Mouse (Mus musculus) myocyte (in vitro differentiated cells): ENCODE results near the gene Nol4l.

Source experiments
- MYOG ChIP-seq, 3 experiments: IDR thresholded peaks; one replicate each; pipeline ENCODE4 v1.6.1; 2011; ENCODE audit warnings: control low read depth in 2 of 3, low read depth in 2 of 3, mild to moderate bottlenecking in 2 of 3; ENCODE audit not compliant: insufficient read length in 2 of 3, control insufficient read depth in 1 of 3, insufficient read depth in 1 of 3
- POLR2A ChIP-seq: IDR thresholded peaks from one replicate; pipeline ENCODE4 v1.6.1; 2011; ENCODE audit warnings: low read depth, mild to moderate bottlenecking, control low read depth, moderate library complexity; ENCODE audit not compliant: insufficient read length
- POLR2AphosphoS2 ChIP-seq: IDR thresholded peaks from one replicate; pipeline ENCODE4 v1.6.1; 2011; ENCODE audit warnings: low read depth, control low read depth; ENCODE audit not compliant: insufficient read length

DNA sequence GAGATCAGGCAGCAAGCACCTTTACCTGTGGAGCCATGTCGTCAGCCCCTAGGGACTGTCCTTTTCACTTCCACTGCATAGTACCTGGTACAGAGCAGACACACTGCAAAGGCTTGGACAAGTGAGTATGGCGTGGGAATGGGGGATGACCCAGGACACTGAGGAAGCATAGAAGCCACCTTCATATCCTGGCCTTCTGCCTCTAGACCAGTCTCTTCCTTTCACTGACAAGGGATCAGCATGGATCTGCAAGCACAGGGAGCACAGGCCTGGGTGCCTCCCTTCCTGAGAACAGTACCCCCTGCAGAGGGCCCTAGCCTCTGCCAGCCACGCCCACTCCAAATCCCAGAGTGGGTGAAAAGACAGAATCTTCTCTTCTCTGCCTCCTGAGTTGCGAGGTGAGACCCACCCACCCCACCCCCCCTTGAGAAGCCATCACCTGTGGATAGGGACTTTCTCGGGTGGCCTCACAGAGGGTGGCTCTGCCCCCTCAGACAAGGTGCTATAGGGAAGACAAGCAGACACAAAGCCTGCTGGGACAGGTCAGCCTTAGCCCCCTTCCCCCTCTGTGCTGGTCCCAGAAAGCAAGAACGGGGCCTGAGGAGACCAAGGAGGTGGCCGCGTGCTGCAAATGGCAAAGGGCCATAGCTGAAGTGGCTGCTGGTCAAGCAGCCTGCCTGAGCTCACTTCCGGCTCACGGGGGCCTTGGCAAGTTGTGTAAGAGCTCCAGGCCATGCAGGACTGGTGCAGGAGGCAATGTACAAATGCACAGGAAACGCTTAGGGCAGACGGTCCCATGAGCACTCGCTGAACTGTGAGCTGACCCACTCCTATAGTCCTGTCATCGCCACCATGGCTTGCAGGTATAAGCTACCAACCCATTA, 15.0 kb downstream of the Nol4l start:
- TF ChIP-seq POLR2AphosphoS2 (no peak), POLR2A (no peak), MYOG (IDR thresholded peaks at IDR 0.05; ENCODE audit: control insufficient read depth in 1 of 3, insufficient read depth in 1 of 3, insufficient read length in 2 of 3, low read depth in 2 of 3) (no peak)
